Mouse (Mus musculus) heart, postnatal 14 days (tissue): ENCODE measurements around the gene Lgals3bp. TPM values are rescaled to one million over a fixed set of nuclear protein-coding genes. Genes with fewer than 3 reads are reported as not detected.

Experiments used
- DNase-seq, 2 experiments: peaks; one replicate each; pipeline ENCODE4 v3.0.0; 2021 to 2022
- intact Hi-C: fragments of 180-260 bp; cut with DNase I; formaldehyde crosslinking; loops from one replicate; pipeline ENCODE4 v1.15.1; 2025
- long read RNA-seq, 2 experiments: library from polyadenylated mRNA; stranded (forward); transcript quantifications; one replicate each; pipeline ENCODE4 v2.0.0; 2021
- total RNA-seq, 2 experiments: library from RNA; stranded (reverse); gene quantifications; 2 replicates each; pipeline ENCODE4 v1.2.3; 2021

Gene Lgals3bp
- total RNA-seq = 10 to 100 TPM; 21.2 to 24.1 TPM
- long read RNA-seq, experiment 1, transcript Lgals3bp-201 (6 exons, 2,330 nt) = major isoform, 14 of 18 reads
- long read RNA-seq, experiment 1, partial matches to known transcripts = 4 of 18 reads
- long read RNA-seq, experiment 1, other reads (novel, unspliced or antisense) = 0 of 18 reads
- long read RNA-seq, experiment 2, transcript Lgals3bp-201 (6 exons, 2,330 nt) = major isoform, 19 of 21 reads
- long read RNA-seq, experiment 2, partial matches to known transcripts = 0 of 21 reads
- long read RNA-seq, experiment 2, other reads (novel, unspliced or antisense) = 2 of 21 reads

DNA sequence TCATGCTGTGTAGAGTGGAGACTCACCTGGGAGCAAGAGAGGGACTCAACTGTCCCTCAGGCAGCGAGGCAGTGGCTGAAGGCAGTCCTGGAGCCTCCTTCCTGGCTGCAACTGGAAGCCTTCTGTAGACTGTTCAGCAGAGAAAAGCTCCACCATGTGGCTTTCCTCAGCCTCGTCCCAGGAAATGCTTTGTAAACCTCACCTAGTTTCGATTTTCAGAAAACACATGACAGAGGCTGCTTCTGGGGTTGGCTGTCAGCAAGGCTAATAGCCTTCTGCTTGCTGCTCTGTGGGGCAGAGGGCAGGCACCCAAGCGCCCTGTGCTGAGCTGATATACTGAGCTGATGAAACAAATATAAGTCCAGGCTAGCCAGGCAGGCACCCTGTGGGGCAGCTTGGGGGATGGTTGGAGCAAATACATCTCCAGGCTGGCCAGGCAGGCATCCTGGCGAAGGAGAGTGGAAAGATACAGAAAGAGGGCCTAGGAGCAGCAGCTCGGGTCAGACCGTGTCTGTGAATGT is at the start of gene Lgals3bp:
Lgals3bp (minus strand) TSS at position 333 of the 521 bp plus-strand sequence.
- peak; percentile 50 to 70 for DNase-seq
- intact Hi-C loops = loop anchor here (10.0 kb wide), 1 partner anchor 317 kb away; no protein-coding TSS in a partner anchor

DNA sequence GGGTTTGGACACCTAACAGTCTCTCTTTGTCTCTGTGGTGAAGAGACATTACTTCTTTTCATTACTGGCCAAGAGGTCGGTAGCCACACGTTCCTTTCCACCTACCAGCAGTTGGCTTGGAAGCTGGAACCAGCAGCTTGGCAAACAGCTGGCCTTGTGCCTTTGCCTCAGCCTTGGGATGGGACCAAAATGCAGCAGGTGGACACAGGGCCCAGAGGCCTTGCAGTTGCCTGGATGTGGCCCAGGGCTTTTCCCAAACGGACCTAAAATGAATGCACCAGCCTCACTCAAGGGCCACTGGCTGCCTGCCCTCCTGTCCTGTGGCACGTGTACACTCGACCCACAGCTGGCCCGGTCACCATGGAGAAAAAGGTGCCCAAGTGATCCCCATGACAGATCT is 49.3 kb upstream of the Lgals3bp start:
- intact Hi-C loops = no loop called here

GRCm38 (mm10) chr11:118448385-118448784 is 46.5 kb upstream of the Lgals3bp start:
- DNase-seq = peak; percentile 72 to 77
- intact Hi-C loops = no loop called here

More for the DNA sequence above, 49.3 kb upstream of the Lgals3bp start:
- no peak for DNase-seq

DNA sequence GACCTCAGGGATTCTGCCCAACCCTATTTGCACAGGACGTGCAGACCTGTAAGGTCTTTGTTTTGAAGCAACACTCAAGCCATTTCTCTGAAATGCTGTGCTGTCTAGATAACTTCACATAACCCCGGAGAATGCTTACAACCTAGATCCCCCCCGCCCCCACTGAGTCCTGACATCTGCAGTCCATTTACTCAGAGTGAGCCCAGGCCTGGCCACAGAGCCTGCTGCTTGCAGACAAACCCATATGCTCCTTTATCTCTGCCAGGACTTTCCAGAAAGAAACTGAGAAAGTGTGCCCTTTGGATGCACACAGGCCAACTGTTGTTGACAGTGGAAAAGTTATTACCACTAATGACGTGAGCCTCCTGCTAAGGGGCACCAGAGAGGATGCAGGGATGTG is 45.5 kb upstream of the Lgals3bp start:
- intact Hi-C loops = loop anchor here (2.0 kb wide), 1 partner anchor 291 kb away; no protein-coding TSS in a partner anchor
- no peak for DNase-seq

DNA sequence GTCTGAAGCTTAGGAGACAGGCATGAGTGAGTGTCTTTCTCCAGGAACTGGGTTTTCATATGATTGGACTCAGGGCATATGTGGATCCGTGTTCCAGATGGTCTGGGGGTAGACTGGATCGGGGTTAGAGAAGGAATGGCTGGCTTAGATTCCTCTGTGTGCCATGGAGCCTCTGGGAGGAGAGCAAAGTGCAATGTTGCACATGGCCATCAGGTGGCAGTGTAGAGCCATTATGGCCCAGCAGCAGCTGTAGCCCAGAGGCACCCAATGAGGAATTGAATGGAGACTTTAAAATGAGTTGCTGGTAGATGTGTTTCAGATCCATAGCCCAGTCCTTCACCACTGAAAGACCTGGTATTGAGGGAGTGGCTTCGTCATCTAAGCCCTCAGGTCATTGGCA is 44.0 kb upstream of the Lgals3bp start:
- DNase-seq = peak; percentile 80 to 85
- intact Hi-C loops = loop anchor here (1.0 to 2.0 kb wide), 2 partner anchors 45 to 293 kb away; no protein-coding TSS in a partner anchor

- intact Hi-C loops = loop anchor here (1.0 kb wide), 1 partner anchor 20 kb away; no protein-coding TSS in a partner anchor
Measured at GRCm38 (mm10) chr11:118443201-118443970, 41.5 kb upstream of the Lgals3bp start.

DNA sequence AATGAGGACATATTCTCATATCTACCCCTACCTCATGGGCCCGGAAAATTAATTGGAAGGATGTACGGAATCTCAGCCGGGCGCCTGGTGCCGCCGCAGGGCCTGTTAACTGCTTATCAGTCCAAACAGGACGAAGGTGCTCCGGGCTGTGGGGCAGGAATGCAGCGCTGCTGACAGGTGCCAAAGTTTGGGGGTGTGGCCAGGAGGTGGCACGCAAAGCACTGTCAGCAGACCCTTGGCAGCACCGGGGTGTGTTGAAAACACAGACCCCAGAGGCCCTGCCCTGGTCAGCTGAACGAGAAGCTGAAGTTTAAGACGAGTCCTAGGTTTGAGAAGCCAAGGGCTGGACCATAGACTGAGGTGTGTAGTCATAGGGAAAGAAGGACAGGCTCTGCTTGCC is 40.8 kb upstream of the Lgals3bp start:
- intact Hi-C loops = loop anchor here (1.0 kb wide), 1 partner anchor 19 kb away; no protein-coding TSS in a partner anchor
- DNase-seq = no peak

More at GRCm38 (mm10) chr11:118443201-118443970, 41.5 kb upstream of the Lgals3bp start:
- peak; percentile 81 to 89 for DNase-seq

- DNase-seq = no peak
- intact Hi-C loops = no loop called here
Measured at GRCm38 (mm10) chr11:118438665-118439414, 36.9 kb upstream of the Lgals3bp start.

- intact Hi-C loops = no loop called here
- DNase-seq = no peak
Measured at GRCm38 (mm10) chr11:118436471-118436935, 34.6 kb upstream of the Lgals3bp start.

DNA sequence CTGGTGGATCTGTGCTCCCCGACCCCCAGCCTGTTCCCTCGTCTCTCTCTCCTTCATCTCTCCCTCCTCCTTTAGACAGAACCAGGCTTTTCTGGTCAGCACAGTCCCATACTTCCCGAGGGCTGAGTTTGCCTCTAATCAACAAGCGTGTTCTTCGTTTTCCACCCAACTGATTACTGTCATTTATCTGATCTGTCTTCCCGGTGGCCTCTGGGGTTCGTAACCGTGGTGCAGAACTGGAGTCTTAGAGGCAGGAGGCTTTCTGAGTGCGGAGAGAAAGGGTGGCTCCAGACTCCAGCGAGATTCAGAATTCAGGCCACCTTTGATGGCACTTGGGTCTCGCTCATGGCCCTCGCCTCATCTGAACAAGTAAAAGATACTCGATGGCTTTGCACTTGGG is 32.2 kb upstream of the Lgals3bp start:
- intact Hi-C loops = no loop called here
- DNase-seq = no peak

- DNase-seq = peak in 1 of 2 experiments; percentile 46
- intact Hi-C loops = no loop called here
Measured at GRCm38 (mm10) chr11:118433398-118433868, 31.5 kb upstream of the Lgals3bp start.

- intact Hi-C loops = no loop called here
- peak in 1 of 2 experiments; percentile 31 for DNase-seq
Measured at GRCm38 (mm10) chr11:118431100-118431948, 29.4 kb upstream of the Lgals3bp start.

GRCm38 (mm10) chr11:118430291-118430885 is 28.5 kb upstream of the Lgals3bp start:
- intact Hi-C loops = no loop called here
- DNase-seq = no peak

DNA sequence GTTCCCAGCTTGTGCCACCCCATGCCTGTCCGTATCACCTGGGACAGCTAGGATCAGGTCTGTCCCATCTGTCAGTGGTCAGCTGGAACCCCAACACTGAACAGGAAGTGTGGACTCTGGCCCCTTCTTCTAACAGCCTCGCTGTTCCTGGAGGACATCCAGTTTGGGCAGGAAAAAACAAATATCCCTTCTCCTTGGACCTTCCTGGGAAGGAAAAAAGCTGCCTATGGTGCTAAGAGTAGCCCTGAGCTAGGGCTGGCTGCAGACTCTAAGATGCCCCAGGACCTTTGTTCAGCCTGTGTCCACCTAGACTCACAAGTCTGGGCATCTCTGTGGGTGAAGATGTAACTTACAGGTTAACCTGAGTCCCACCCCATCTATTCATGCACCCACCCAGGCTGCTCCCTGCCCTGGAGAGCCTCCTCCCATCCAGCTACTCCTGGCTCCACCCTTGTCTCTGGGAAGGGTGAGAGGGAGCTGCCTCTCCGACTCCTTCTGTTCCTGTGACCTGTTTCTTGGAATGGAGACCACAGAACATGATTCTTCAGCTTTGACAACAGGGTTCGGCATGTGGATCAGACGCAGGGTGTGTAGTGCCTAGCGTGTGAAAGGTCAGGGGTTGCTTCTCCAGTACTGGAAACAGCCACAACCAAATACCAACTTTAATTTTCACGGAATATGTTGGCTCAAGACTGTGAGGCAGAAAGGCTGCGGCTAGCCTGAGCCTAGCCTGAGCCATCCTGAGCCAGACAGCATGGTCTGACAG is 27.2 kb upstream of the Lgals3bp start:
- intact Hi-C loops = no loop called here
- peak; percentile 51 for DNase-seq

GRCm38 (mm10) chr11:118428460-118428868 is 26.6 kb upstream of the Lgals3bp start:
- DNase-seq = peak; percentile 46 to 58
- intact Hi-C loops = no loop called here

DNA sequence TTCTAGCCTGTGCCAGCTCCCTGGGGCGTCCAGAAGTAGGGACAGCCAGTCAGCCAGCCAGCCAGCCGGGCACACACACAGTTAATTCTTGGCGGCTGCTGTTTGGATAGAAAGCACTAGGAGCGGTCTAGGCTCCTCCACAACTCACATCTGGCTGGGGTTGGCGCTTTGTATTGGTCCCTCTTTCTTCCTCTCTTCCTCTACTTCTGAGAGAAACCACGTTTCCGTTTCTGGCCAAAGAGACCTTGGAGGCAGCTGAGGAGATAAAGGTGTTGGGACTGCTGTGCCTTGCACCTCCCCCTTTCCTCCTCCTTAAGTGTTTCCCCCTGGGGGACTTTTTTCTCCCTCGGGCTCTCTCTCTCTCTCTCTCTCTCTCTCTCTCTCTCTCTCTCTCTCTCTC is 26.1 kb upstream of the Lgals3bp start, which contains the start of gene C1qtnf1:
C1qtnf1 (plus strand) TSS at position 218 of the 400 bp plus-strand sequence.
- DNase-seq = peak; percentile 46 to 54
- intact Hi-C loops = no loop called here

DNA sequence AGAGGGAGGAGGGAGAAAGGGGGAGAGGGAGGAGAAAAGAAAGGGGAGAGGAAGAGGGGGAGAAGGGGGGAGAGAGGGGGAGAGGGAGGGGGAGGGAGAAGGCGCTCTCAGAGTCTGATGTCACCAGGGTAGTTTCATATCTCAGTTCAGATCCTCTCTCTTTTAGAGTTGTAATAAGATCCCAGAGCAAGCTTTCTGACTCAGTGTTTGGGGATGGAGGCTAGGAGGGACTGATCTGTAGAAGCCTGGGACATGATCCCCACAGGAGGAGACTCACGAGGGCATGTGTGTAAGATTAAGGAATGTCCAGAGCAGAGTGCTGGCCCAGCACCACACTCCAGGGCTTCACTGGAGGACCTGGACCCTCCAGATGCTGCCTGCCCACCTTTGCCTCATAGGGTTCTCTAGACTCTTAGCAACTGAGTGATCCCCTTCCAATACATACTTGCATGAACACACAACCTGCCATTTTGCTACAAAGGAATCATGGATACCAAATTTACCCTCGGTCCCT is 25.4 kb upstream of the Lgals3bp start:
- no peak for DNase-seq
- intact Hi-C loops = no loop called here

DNA sequence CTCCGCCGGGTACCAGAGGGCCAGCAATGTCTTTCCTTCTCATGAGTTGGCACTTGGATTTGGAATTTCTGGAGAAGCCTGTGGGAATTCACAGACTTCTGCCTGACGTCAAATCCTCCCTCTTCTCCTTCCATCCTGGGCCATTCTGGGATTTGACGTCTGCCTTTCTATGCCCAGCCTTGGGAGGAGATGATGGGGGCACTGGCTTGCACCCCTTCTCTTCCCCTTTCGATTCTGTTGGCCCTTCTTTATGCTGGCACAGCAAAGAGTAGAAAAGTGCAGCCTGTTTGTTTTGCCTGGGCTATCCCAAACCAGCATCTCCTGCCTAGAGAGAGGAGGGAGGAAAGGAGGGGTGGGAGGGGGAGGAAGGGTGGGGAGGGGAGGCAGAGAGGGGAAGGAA is 24.9 kb upstream of the Lgals3bp start:
- DNase-seq = no peak
- intact Hi-C loops = no loop called here
